Mouse (Mus musculus) left cerebral cortex, adult 11 months (tissue): ENCODE measurements at regions not wholly inside any gene's neighbourhood (a gene's known extent, or its start where the extent isn't known, plus 50 kb on each side); places are given as distances from the start of the nearest gene placed in this dataset.
A peak's percentile ranks its signal among the peaks of the same experiment; 100 is the strongest.

Experiments used
- DNase-seq: peaks from one replicate; pipeline ENCODE4 v3.0.0; 2022; ENCODE audit warnings: low spot score

GRCm38 (mm10) chr17:64382894-64383293 lies 51.2 kb upstream of the Pja2 start:
- DNase-seq = no peak

DNA sequence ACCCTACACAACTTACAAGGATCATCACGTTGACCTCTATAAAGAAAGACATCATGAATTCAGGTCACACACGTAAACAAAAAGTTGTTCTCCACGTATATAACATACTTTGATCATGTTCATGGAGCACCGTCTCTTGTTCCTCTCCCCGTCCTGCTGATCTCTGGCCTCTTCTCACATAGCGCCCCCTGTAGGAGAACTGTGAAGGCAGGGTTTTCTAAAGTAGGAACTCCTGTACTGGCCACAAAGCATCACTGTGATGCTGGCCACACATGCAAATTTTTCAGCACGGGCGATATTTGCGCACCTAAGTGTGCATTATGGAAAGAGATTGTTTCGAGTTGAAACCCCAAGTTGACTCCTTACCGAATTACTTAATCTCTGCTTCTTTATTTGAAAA lies 51.9 kb upstream of the Pja2 start:
- no peak for DNase-seq

- no peak for DNase-seq
These were observed 58.6 kb upstream of the Pja2 start for GRCm38 (mm10) chr17:64390349-64390748.

GRCm38 (mm10) chr17:64397254-64397897 lies 65.7 kb upstream of the Pja2 start:
- DNase-seq = no peak

GRCm38 (mm10) chr17:64398114-64398692 lies 66.5 kb upstream of the Pja2 start:
- no peak for DNase-seq

- DNase-seq = no peak
These were observed 67.0 kb upstream of the Pja2 start for GRCm38 (mm10) chr17:64398708-64399107.

DNA sequence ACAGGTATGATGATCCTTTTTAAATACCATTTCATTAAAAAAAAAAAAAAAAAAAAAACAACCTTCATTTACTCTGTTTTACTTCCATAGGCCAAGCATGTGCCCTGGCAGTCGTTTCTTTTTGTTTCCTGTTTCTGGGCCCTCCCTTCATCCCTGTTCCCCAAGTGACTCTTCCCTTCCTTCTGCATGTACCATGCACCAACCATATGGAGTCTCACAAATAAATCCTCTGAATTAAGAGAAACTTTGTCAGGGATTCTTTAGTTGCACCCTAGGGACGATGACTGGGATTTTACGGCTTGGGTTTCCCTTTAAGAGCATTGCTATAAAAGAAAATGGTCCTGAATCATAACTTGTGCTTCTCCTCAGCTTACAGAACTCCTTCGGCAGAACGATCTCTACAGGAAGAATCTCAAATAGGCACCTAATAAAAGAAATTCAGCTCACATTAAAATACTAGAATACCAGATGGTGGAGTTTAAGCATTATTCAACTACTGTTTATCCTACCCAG lies 75.1 kb upstream of the Pja2 start:
- no peak for DNase-seq

GRCm38 (mm10) chr17:64407255-64408011 lies 75.7 kb upstream of the Pja2 start:
- DNase-seq = peak; percentile 8

DNA sequence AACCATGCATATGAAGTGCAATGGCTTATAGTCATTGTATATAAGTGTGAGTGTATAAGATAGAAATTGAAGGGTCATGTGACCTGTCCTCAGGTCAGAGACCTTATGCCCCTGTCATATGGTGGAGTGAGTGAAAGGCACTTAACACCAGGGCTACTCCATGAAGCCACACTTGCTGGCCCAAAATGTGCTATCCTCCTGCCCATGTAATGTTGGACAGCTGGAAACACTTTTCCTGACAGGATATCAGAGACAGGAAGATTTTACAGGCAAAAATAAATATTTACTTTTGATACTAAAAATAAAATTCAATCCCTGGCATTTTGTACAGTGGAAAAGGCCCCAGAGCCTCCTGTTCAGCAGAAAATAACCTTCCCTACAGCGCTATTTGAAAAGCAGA lies 94.1 kb upstream of the Pja2 start:
- no peak for DNase-seq

DNA sequence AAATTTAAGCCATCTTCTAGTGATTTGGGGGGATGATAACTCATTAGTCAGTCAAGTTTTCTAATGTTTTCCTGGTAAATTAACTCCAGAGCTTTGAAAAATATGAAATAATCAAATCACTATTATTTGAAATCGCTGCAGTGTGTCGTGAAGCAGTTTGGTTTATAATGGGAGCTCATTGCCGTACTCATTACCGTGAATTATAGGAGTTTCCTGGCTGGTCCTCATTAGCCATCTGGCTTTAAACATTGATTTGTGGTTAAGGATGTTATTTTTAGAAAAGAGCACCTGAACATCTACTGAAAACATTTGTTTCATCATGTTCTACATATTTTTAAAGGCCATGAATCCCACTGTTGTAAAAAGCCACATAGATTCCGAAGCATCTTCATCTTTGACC lies 94.8 kb upstream of the Pja2 start:
- DNase-seq = no peak

GRCm38 (mm10) chr17:64439571-64439970 lies 107.9 kb upstream of the Pja2 start:
- DNase-seq = no peak

DNA sequence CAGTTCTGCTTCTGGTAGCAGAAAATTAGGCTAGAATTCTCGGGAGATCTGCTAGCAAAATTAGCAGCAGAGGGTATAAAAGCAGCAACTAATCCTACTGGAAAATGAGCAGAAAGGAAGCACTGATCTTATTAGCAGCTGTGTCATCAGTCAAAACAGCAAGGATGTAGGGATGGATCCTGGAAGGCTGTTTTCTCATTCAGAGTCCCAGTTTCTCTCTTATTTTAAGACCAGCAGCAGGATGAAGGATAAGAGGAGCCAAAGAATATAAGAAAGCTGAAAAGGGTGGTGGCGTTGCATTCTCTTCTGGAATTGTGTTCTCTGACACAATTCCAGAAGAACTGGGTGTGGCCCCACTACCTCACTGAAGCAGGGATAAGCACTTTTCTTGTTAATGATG lies 123.0 kb upstream of the Pja2 start:
- no peak for DNase-seq

DNA sequence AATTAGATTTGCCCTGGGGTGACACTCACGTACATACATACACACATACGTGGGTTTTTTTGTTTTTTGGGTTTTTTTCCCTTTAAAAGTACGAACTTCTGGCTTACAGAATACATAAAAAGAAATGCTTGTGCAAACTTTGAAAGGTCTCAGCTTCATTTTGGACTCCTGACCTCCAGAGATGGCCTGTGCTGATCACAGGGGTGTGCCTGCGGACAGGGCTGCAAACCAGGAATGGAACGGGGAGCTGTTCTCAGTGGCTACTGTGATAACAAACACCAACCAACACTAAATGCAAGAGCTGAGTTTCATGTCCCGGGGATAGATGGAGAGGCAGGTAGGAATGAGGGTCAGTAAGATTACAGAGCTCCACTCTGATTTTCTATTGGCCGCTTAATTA lies 134.3 kb upstream of the Man2a1 start:
- no peak for DNase-seq

- no peak for DNase-seq
These were observed 133.8 kb upstream of the Man2a1 start for GRCm38 (mm10) chr17:64466746-64467145.

DNA sequence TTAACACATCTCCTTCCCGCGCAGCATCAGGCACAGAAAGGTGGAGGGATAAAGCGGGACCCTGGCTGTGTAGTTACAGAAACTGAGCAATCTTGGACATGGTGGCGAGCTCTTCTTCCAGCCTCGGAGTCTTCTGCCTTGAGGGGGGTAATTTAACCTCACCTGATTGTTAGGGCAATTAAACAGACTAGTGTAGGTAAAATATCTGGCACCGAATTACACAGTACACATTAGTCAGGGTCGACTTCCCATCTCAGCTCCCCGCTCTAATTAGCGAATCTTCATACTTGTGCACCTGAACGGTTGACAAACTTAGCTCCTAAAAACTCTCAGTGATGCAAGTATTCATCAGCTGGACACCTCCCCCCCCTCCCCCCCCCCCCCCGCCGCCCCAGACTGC lies 133.2 kb upstream of the Man2a1 start:
- DNase-seq = no peak

GRCm38 (mm10) chr17:64469754-64470400 lies 130.7 kb upstream of the Man2a1 start:
- DNase-seq = no peak

GRCm38 (mm10) chr17:64480607-64481038 lies 119.9 kb upstream of the Man2a1 start:
- DNase-seq = no peak

DNA sequence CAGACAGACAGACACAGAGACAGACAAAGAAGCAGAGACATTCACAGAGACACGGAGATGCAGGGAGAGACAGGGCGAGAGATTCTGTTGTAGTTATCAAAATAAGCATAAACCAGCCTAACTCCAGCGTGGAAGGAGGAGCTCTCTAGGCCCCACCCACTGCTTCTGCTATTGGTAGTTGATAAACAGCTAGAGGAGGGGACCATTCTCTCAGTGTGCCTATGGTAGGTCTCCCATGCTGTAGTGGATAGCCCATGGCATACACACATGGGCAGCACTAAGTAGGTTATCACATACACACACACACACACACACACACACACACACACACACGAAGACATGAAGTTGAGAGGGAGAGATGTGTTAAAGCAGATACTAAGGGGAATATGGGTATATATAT lies 115.7 kb upstream of the Man2a1 start:
- DNase-seq = no peak

DNA sequence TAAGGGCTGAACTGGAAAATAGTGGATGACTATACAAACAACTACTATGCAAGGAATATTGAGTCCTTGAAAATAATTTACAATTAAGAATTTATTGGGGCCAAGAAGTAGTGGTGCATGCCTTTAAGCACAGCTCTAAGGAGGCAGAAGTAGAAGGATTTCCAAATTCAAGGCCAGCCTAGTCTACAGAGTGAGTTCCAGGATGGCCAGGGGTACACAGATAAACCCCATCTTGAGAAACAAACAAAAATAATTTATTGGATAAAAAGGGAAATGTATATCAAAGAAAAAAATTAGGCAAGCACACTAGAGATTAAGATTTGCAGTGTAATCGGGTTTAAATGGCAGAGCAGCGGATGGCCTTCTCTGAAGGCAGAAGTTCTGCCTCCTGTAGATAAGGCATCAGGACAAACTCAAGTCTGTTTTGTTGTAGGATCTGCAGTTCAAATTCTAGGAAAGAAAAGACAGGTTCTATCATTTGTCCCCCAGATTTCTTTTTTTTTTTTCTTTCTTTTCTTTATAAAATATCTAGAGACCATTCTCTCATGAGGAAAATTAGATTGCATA lies 110.7 kb upstream of the Man2a1 start:
- DNase-seq = no peak

GRCm38 (mm10) chr17:64490664-64491063 lies 109.9 kb upstream of the Man2a1 start:
- no peak for DNase-seq

- DNase-seq = no peak
These were observed 108.6 kb upstream of the Man2a1 start for GRCm38 (mm10) chr17:64491922-64492353.

- DNase-seq = no peak
These were observed 107.8 kb upstream of the Man2a1 start for GRCm38 (mm10) chr17:64492614-64493269.
